Mouse (Mus musculus): ENCODE results near the gene Rhot1. TPM values are rescaled to one million over a fixed set of nuclear protein-coding genes. Genes with fewer than 3 reads are reported as not detected.

Gene Rhot1
- polyA plus RNA-seq, 1 experiment from 2014 or later = 28.4 TPM

GRCm38 (mm10) chr11:80292463-80292862 lies 83.6 kb downstream of the Rhot1 start:
- no peak for ATAC-seq (ENCODE audit: low FRiP score, low TSS enrichment)
- WGBS = 59% methylated on average over 7 of the region's 7 CpGs
- no peak overlapping the region for H3K27ac ChIP-seq (replicated peaks)
- H3K9ac ChIP-seq (ENCODE audit: low read length) = no peak overlapping the region
- H3K4me3 ChIP-seq (ENCODE audit: low read depth, low read length) = no peak overlapping the region
- H3K36me3 ChIP-seq (ENCODE audit: control insufficient read depth, insufficient read depth, low read length) = no peaks in the 10 kb centered on the region
- DNase-seq (ENCODE audit: low spot score) = no peak
- no peak for TF ChIP-seq EP300 (optimal IDR thresholded peaks at IDR 0.05)
- no peak for TF ChIP-seq CTCF (IDR thresholded peaks at IDR 0.05; ENCODE audit: low read depth)
- H3K4me1 ChIP-seq (replicated peaks; ENCODE audit: control insufficient read depth, insufficient read depth) = no peaks in the 10 kb centered on the region
- 0 out of 2 replicates have a peak, but pooled peaks cover 3% of the 10 kb centered on the region for H3K27me3 ChIP-seq (ENCODE audit: control insufficient read depth, insufficient read depth, low read length)
- no peaks in the 10 kb centered on the region for H3K9me3 ChIP-seq (ENCODE audit: control insufficient read depth, low read length)
- no peak overlapping the region for H3K4me2 ChIP-seq (replicated peaks; ENCODE audit: low read depth)

- no peaks in the 10 kb centered on the region for H3K9me3 ChIP-seq (ENCODE audit: control insufficient read depth, low read length)
- ATAC-seq (ENCODE audit: low FRiP score, low TSS enrichment) = no peak
- peaks cover 3% of the 10 kb centered on the region; the same call in 1 of the 2 replicates for H3K27me3 ChIP-seq (ENCODE audit: control insufficient read depth, insufficient read depth, low read length)
- no peak overlapping the region for H3K27ac ChIP-seq (replicated peaks)
- no peak for TF ChIP-seq EP300 (optimal IDR thresholded peaks at IDR 0.05)
- no peak for TF ChIP-seq CTCF (IDR thresholded peaks at IDR 0.05; ENCODE audit: low read depth)
- H3K4me3 ChIP-seq (ENCODE audit: low read depth, low read length) = no peak overlapping the region
- no peaks in the 10 kb centered on the region for H3K36me3 ChIP-seq (ENCODE audit: control insufficient read depth, insufficient read depth, low read length)
- no peaks in the 10 kb centered on the region for H3K4me1 ChIP-seq (replicated peaks; ENCODE audit: control insufficient read depth, insufficient read depth)
- no peak overlapping the region for H3K4me2 ChIP-seq (replicated peaks; ENCODE audit: low read depth)
- H3K9ac ChIP-seq (ENCODE audit: low read length) = no peak overlapping the region
- DNase-seq (ENCODE audit: low spot score) = no peak
- WGBS = 11% methylated on average over 9 of the region's 9 CpGs
These were observed 86.2 kb downstream of the Rhot1 start for GRCm38 (mm10) chr11:80295066-80295465.

GRCm38 (mm10) chr11:80295785-80296184 lies 87.0 kb downstream of the Rhot1 start:
- no peak for TF ChIP-seq CTCF (IDR thresholded peaks at IDR 0.05; ENCODE audit: low read depth)
- TF ChIP-seq EP300 (optimal IDR thresholded peaks at IDR 0.05) = no peak
- no peak overlapping the region for H3K27ac ChIP-seq (replicated peaks)
- no peak for DNase-seq (ENCODE audit: low spot score)
- no peaks in the 10 kb centered on the region for H3K9me3 ChIP-seq (ENCODE audit: control insufficient read depth, low read length)
- no peaks in the 10 kb centered on the region for H3K36me3 ChIP-seq (ENCODE audit: control insufficient read depth, insufficient read depth, low read length)
- ATAC-seq (ENCODE audit: low FRiP score, low TSS enrichment) = no peak
- peaks cover 3% of the 10 kb centered on the region; the same call in 1 of the 2 replicates for H3K27me3 ChIP-seq (ENCODE audit: control insufficient read depth, insufficient read depth, low read length)
- H3K4me2 ChIP-seq (replicated peaks; ENCODE audit: low read depth) = no peak overlapping the region
- H3K4me1 ChIP-seq (replicated peaks; ENCODE audit: control insufficient read depth, insufficient read depth) = no peaks in the 10 kb centered on the region
- no peak overlapping the region for H3K4me3 ChIP-seq (ENCODE audit: low read depth, low read length)
- H3K9ac ChIP-seq (ENCODE audit: low read length) = no peak overlapping the region
- WGBS = 22% methylated on average over 14 of the region's 14 CpGs

GRCm38 (mm10) chr11:80299513-80300235 lies 90.9 kb downstream of the Rhot1 start:
- no peak overlapping the region for H3K9ac ChIP-seq (ENCODE audit: low read length)
- 17% methylated on average over 11 of the region's 12 CpGs for WGBS
- no peak for DNase-seq (ENCODE audit: low spot score)
- TF ChIP-seq EP300 (optimal IDR thresholded peaks at IDR 0.05) (no peak), CTCF (IDR thresholded peaks at IDR 0.05; ENCODE audit: low read depth) (no peak)
- H3K27ac ChIP-seq (replicated peaks) = no peak overlapping the region
- no peak for ATAC-seq (ENCODE audit: low FRiP score, low TSS enrichment)
- no peaks in the 10 kb centered on the region for H3K4me1 ChIP-seq (replicated peaks; ENCODE audit: control insufficient read depth, insufficient read depth)
- H3K4me2 ChIP-seq (replicated peaks; ENCODE audit: low read depth) = peak overlapping the region; percentile 99; the same call in 1 of the 2 replicates
- peaks cover 3% of the 10 kb centered on the region; the same call in 1 of the 2 replicates for H3K27me3 ChIP-seq (ENCODE audit: control insufficient read depth, insufficient read depth, low read length)
- H3K36me3 ChIP-seq (ENCODE audit: control insufficient read depth, insufficient read depth, low read length) = no peaks in the 10 kb centered on the region
- H3K9me3 ChIP-seq (ENCODE audit: control insufficient read depth, low read length) = no peaks in the 10 kb centered on the region
- no peak overlapping the region for H3K4me3 ChIP-seq (ENCODE audit: low read depth, low read length)

- H3K27ac ChIP-seq (replicated peaks) = peak within 1 kb of the TSS; percentile 58; the same call in 1 of the 2 replicates
- DNase-seq (ENCODE audit: low spot score) (peak; percentile 60), ATAC-seq (ENCODE audit: low FRiP score, low TSS enrichment) (peak; percentile 71)
- H3K9me3 ChIP-seq (ENCODE audit: control insufficient read depth, low read length) = no peaks in the 10 kb centered on the region
- H3K27me3 ChIP-seq (ENCODE audit: control insufficient read depth, insufficient read depth, low read length) = peaks cover 3% of the 10 kb centered on the region; the same call in 1 of the 2 replicates
- H3K4me2 ChIP-seq (replicated peaks; ENCODE audit: low read depth) = peak within 1 kb of the TSS; percentile 99
- H3K36me3 ChIP-seq (ENCODE audit: control insufficient read depth, insufficient read depth, low read length) = no peaks in the 10 kb centered on the region
- TF ChIP-seq EP300 (optimal IDR thresholded peaks at IDR 0.05) (no peak), CTCF (IDR thresholded peaks at IDR 0.05; ENCODE audit: low read depth) (no peak)
- no peaks in the 10 kb centered on the region for H3K4me1 ChIP-seq (replicated peaks; ENCODE audit: control insufficient read depth, insufficient read depth)
- under 1% methylated on average over 52 of the region's 81 CpGs for WGBS
- H3K4me3 ChIP-seq (ENCODE audit: low read depth, low read length) = peak within 1 kb of the TSS; percentile 67
- H3K9ac ChIP-seq (ENCODE audit: low read length) = peak within 1 kb of the TSS; percentile 68
These were observed 91.9 kb downstream of the Rhot1 start, which contains the start of gene Rhbdl3 for GRCm38 (mm10) chr11:80300551-80301315. TSS of gene Rhbdl3 (plus strand) at chr11:80300912.
